Mouse (Mus musculus) gastrocnemius, postnatal 4 days (tissue): ENCODE data around the gene Zfp593. TPM values are rescaled to one million over a fixed set of nuclear protein-coding genes. Genes with fewer than 3 reads are reported as not detected.

Experiments used
- DNase-seq, 2 experiments: peaks; one replicate each; pipeline ENCODE4 v3.0.0; 2021 to 2022; ENCODE audit warnings: low spot score in 2 of 2, mixed read lengths in 2 of 2
- total RNA-seq, 2 experiments: library from RNA; stranded (reverse); gene quantifications; 2 replicates each; pipeline ENCODE4 v1.2.3; 2021

Zfp593 gene
- total RNA-seq, 2 experiments from 2014 or later, result 5.8 to 6.1 TPM

DNA sequence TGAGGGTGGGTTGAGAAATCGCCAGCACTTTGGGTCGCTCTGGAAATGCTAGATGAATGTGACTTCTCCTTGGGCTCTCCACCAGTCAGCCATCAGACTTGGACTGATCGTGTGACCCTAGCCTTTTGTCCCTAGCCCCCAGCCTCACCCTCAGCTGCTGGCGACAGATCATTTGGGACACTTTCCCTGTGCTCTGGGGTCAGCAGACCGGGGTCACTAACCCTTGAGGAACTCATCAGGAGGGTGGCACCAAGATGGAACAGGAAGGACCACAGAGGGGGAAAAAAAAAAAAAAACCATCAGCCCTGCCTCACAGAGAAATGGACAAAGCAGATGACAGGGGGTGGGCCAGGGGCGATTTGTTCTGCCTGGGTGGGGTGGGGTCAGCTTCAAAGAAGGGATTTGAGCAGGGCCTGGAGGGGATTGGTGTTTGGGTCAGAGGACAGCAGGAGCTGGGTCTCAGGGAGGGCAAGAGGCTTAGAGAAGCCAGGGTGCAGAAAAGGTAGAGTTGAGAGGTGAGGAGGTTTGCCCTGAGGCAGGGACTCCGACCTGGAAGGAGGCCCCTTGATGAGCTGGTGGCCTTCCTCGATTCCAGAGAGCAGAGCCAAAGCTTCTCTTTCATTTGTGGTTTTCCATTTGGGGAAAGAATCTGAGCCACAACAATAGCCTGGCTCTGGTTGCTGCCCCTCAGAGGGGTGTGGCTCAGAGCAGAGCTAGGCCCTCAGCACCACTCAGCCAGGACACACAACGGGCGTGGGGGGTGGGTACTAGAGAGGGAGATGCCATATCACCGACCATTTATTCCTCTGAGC, 12.0 kb upstream of the Zfp593 start:
- no peak for DNase-seq

- DNase-seq, result no peak
Observed at GRCm38 (mm10) chr4:134256407-134257197, 11.2 kb upstream of the Zfp593 start.

DNA sequence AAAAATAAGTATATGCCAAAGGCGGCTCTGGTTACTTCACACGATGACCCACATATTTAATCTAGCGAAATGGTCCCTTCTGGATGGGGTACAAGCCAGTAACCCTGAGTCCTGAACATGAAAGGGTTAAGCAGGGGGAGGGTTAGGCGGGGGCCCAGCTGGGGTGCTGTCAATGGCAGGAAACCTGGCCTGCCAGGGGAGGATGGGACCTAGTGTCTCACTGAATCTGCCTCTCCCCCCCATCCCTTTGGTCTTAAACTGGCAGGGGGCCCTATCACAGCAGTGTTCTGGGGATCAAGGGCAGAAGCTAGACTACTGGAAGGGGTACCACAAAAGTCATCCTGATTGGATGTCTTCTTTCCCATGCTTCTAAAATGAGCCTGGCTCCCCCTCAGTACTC, 10.5 kb upstream of the Zfp593 start:
- DNase-seq, result no peak

DNA sequence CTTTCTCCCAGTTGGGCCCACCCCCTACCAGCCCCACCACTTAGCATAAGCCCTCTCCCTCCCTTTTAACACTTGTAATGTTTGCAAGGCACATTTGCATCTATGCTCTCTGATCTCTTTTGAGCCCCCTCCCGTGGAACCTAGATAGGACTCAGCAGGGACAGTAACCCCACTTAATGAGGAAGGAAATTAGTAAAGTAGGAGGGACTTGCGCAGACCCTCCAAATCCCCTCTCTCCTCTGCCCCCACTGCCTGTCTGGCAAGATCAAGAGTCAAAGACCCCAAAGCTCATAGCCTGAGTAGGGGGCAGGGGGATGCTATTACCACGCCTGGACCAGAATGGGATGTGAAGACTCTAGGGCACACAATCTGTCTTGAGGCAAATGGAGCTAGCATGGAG, 9.4 kb upstream of the Zfp593 start:
- DNase-seq, result no peak

- no peak for DNase-seq
Observed at GRCm38 (mm10) chr4:134253722-134254324, 8.4 kb upstream of the Zfp593 start, which contains the start of gene Grrp1. TSS of gene Grrp1 (minus strand) at chr4:134254106.

DNA sequence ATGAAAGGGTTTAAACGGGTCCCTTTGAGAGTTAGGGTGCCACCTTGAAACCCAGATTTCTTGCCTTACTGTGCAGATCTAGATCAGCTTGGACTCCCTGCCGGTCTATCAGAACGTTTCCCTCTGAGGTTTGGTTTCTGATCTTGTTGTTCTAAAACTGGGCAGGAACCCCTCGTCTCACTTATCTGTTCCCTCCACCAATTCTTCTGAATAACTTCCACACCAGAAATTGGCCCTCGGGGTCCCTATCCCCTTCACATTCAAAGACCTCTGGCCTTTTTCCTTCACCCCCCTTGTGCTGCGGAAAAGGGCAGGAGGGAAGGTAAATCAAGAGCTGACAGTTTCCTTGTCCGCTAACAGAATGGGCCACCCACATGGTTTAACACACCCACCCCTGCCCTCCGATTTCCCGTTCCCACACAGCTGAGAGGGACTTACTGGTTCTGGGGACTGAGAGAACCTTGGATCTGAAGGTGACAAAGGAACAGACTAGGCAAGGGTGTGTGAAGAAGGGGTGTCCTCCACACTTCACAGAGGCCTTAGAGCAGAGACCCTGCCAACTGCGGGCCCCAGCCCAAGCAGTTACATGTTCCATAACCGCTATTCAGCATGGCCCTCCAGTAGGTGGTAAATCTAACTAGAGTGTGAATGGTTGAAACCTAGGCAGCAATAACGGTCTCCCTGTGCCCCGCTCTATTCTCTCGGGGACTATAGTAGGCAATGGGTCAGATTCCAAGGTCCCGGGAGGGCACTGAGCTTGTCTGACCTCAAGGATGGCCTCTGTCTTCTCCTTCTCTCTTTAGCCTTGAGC, 7.7 kb upstream of the Zfp593 start:
- DNase-seq, result no peak

- DNase-seq, result no peak
Observed at GRCm38 (mm10) chr4:134252131-134252910, 6.9 kb upstream of the Zfp593 start.

- DNase-seq, result peak in 1 of 2 experiments; percentile 37
Observed at GRCm38 (mm10) chr4:134251241-134252130, 6.1 kb upstream of the Zfp593 start.

- DNase-seq, result no peak
Observed at GRCm38 (mm10) chr4:134250930-134251240, 5.5 kb upstream of the Zfp593 start.

- no peak for DNase-seq
Observed at GRCm38 (mm10) chr4:134250116-134250929, 4.9 kb upstream of the Zfp593 start.

DNA sequence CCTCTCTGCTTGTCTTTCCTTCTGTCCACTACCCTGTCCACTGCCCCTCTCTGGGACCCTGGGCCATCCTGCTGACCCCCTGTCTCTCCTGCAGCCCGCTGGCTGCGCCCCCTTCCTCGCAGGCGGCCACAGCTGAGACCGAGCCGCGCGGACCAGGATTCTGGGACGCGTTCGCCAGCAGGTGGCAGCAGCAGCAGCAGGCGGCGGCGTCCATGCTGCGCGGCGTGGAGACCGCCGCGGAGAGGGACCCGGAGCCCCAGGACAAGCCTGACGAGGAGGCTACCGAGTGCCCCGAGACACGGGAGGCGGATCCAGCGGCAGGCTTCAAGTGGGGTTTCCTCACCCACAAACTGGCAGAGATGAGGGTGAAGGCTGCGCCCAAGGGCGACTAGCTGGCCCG, 4.3 kb upstream of the Zfp593 start:
- DNase-seq, result peak; percentile 70 to 80

- DNase-seq, result no peak
Observed at GRCm38 (mm10) chr4:134246719-134247258, 1.4 kb upstream of the Zfp593 start, which contains the start of gene Gm30191. TSS of gene Gm30191 (plus strand) at chr4:134246935.

- no peak for DNase-seq
Observed at GRCm38 (mm10) chr4:134246256-134246655, 864 bp upstream of the Zfp593 start.

- no peak for DNase-seq
Observed at GRCm38 (mm10) chr4:134243516-134244250, 1.7 kb downstream of the Zfp593 start, which contains the start of gene E130218I03Rik. TSS of gene E130218I03Rik (plus strand) at chr4:134243662.

DNA sequence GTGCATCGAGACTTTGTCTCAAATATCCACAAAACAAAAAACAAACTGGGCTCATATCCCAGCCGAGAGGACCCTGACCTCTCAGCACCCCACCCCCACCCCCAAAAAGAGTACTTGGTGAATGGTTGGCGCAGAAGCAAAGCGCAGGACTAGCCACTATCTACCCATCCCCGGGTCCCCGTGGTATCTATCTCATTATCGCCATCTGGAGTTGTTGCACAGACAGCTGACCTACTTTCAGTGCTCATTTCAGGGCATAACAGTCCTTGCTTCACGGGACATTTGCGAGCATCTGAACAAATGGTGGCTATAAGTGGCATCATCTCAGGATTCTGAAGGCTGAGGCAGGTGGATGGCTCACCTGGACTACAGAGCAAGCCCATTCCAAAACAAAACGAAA, 6.7 kb downstream of the Zfp593 start:
- no peak for DNase-seq

DNA sequence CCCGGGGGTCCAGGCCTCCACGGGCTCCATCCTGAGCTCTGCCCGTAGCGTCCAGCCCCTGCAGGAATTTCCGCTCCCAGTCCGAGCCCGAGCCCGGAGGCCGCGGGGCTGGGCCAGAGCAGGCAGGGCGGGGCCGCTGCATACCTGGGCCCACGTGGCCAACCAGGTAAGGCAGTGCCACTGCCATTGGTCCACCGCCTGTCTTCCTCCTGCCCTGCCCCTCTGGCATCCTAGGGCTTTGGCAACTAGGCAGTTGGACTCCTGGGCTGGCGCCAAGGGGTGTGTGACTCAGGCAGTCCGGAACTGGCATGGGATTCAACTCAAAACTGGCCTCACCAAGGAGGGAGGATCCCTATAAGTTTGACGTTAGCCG, 7.1 kb downstream of the Zfp593 start, which contains the start of gene Cnksr1:
Cnksr1 (minus strand) TSS at position 121 of the 373 bp plus-strand sequence.
- DNase-seq, result peak; percentile 35 to 65

GRCm38 (mm10) chr4:134237582-134238278, 7.7 kb downstream of the Zfp593 start:
- DNase-seq, result no peak
